Mouse (Mus musculus) neural tube, embryonic 11.5 days (tissue): ENCODE measurements around the gene Pofut2. TPM values are rescaled to one million over a fixed set of nuclear protein-coding genes. Genes with fewer than 3 reads are reported as not detected.

Experiments
- ATAC-seq: fragments of 200-750 bp; cut with Nextera tagmentation; 2 replicates; pipeline ENCODE4 v1.8.0; 2017; ENCODE audit warnings: moderate number of reproducible peaks, mild to moderate bottlenecking, moderate TSS enrichment, moderate library complexity; ENCODE audit not compliant: insufficient read depth, low FRiP score, low TSS enrichment
- DNase-seq: peaks from one replicate; pipeline ENCODE4 v3.0.0-alpha.2; 2015; ENCODE audit warnings: low spot score
- H3K27ac ChIP-seq: fragments of 300-500 bp; sonication (generic); 2 replicates; pipeline ENCODE4 v1.5.1; 2014; ENCODE audit warnings: low read depth, mild to moderate bottlenecking, low read length
- H3K27me3 ChIP-seq: fragments of 300-500 bp; sonication (generic); 2 replicates; pipeline ENCODE4 v1.6.1; 2014; ENCODE audit warnings: mild to moderate bottlenecking, low read length, mixed read lengths; ENCODE audit not compliant: control insufficient read depth, insufficient read depth
- H3K36me3 ChIP-seq: fragments of 300-500 bp; sonication (generic); 2 replicates; pipeline ENCODE4 v1.6.1; 2014; ENCODE audit warnings: mild to moderate bottlenecking, low read length, moderate library complexity, mixed read lengths; ENCODE audit not compliant: control insufficient read depth, insufficient read depth
- H3K4me1 ChIP-seq: fragments of 300-500 bp; sonication (generic); 2 replicates; pipeline ENCODE4 v1.6.1; 2014; ENCODE audit warnings: low read length, mixed read lengths; ENCODE audit not compliant: control insufficient read depth, insufficient read depth
- H3K4me2 ChIP-seq: fragments of 300-500 bp; sonication (generic); 2 replicates; pipeline ENCODE4 v1.6.1; 2014; ENCODE audit warnings: low read depth, mild to moderate bottlenecking, moderate library complexity
- H3K4me3 ChIP-seq: fragments of 300-500 bp; sonication (generic); 2 replicates; pipeline ENCODE4 v1.5.1; 2014; ENCODE audit warnings: low read depth, low read length
- H3K9ac ChIP-seq: fragments of 300-500 bp; sonication (generic); 2 replicates; pipeline ENCODE4 v1.6.1; 2014; ENCODE audit warnings: mild to moderate bottlenecking, low read length
- H3K9me3 ChIP-seq: fragments of 300-500 bp; sonication (generic); 2 replicates; pipeline ENCODE4 v1.6.1; 2016; ENCODE audit warnings: low read length; ENCODE audit not compliant: control insufficient read depth
- WGBS: fragments of 180-500 bp; shearing (Covaris S2); extraction: QIAGEN DNeasy Blood & Tissue Kit; methylation state at CpG from one replicate; pipeline ENCODE4 v1.1.7; 2014; 5-methylcytosine and 5-hydroxymethylcytosine counted together
- polyA plus RNA-seq: library from polyadenylated mRNA; unstranded; fragments of >200 nt; fragmentation: Nextera tagmentation; extraction: Ambion mirVana; gene quantifications from 2 replicates; pipeline ENCODE4 v1.2.1, GENCODE M21; 2014

Gene Pofut2
- polyA plus RNA-seq, 1 experiment from 2014 or later = 77.8 TPM

DNA sequence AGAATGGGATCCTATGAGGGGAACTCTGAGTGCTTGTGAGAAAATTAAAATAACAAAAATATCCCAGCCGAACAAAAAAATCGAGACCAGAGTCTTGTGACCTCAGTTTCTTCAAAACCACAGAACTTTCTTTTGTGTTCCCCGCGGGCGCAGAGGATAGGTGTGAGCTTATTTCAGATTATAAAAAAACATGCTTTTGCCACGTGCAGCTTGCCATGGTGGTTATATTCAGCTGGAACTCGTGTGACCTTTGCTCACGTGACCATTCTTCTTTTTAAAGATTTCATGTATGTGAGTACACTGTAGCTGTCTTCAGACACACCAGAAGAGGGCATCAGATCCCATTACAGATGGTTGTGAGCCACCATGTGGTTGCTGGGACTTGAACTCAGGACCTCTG is 30.5 kb downstream of the Pofut2 start:
- Histone ChIP-seq H3K4me2 (no peak overlapping the region), H3K36me3 (no peaks in the 10 kb centered on the region), H3K4me1 (no peaks in the 10 kb centered on the region), H3K4me3 (no peak overlapping the region), H3K27ac (no peak overlapping the region), H3K9ac (no peak overlapping the region), H3K9me3 (no peaks in the 10 kb centered on the region), H3K27me3 (no peaks in the 10 kb centered on the region)
- ATAC-seq (no peak), DNase-seq (no peak)
- 93% methylated on average over 8 of the region's 8 CpGs for WGBS

DNA sequence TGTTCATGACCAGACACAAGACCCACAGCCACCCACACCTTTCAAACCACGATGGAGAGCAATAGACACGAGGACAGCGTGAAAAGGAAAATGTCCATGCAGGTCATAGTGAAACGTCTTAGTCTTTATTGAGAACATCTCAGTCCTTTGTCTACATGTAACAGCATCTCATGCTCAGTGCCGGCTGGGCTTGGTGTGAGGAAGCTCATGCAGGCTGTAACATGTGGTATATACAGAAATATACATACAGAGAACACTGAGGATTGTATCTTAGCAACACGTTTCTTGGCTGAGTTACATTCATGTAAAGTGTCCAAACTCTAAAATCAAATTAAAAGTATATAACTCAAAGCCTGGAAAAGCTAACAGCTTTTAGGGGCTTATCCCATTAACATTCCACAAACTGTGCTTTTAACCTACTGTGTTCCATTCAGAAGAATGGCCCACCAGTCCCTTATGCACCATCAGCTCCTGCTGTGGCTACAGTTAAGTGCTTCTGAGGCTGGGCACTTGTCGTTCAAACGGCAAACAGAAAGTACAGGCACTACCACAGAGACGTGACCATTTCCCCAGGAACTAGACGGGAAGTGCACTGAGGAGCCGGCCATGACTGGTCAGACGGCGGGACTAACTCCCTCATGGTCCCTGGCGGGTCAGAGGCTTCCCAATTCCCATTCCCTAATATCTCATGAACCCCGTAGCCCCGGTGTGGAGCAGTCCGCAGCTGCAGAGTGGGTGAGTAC is 31.8 kb downstream of the Pofut2 start:
- Histone ChIP-seq H3K9ac (no peak overlapping the region), H3K4me3 (no peak overlapping the region), H3K4me1 (no peaks in the 10 kb centered on the region), H3K27me3 (no peaks in the 10 kb centered on the region), H3K9me3 (no peaks in the 10 kb centered on the region), H3K36me3 (no peaks in the 10 kb centered on the region), H3K4me2 (no peak overlapping the region), H3K27ac (no peak overlapping the region)
- no peak for DNase-seq
- ATAC-seq = no peak
- WGBS = 79% methylated on average over 17 of the region's 17 CpGs

DNA sequence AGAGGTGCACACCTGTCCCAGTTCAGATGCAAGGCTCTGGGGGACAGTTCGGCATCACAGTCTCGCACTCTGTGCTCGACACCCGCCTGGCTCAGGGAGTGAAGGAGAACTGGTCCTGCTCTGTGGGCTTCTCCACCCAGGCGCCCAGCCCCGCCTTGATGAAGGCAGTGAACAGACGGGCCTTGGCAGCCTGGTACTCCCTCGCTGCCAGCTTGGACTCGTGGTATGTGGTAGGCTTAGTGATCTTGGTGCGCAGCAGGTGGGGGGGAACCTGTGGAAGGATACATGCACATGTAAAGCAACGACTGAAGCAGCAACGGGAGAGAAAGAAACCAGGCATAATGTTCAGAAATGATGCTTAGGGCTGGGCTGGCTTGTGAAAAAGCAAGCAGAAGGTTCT is 35.7 kb downstream of the Pofut2 start:
- 91% methylated on average over 12 of the region's 12 CpGs for WGBS

DNA sequence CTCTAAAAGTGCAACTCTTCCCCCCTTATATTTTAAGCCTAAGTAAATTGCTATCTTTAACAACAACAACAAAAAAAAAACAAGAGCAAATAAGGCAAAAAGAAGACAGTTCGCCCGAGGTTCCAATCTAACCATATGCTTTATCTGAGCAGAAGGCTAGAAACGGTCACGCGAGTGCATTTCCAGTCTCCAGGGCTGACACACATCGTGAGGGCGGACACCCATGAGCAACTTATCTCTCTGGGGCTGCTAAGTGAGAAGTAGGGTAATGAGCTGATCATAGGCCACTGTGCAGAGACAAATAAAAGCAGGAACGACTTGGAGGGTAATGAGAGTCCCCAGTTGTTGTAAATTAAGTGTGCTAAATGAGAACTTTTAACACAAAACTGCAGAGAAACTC is 39.6 kb downstream of the Pofut2 start:
- no peaks in the 10 kb centered on the region for H3K9me3 ChIP-seq
- H3K4me1 ChIP-seq = no peaks in the 10 kb centered on the region
- H3K4me3 ChIP-seq = no peak overlapping the region
- 88% methylated on average over 8 of the region's 8 CpGs for WGBS
- no peak overlapping the region for H3K9ac ChIP-seq
- DNase-seq = no peak
- H3K27ac ChIP-seq = no peak overlapping the region
- no peaks in the 10 kb centered on the region for H3K27me3 ChIP-seq
- ATAC-seq = no peak
- H3K36me3 ChIP-seq = no peaks in the 10 kb centered on the region
- no peak overlapping the region for H3K4me2 ChIP-seq

More for the DNA sequence above, 35.7 kb downstream of the Pofut2 start:
- H3K4me2 ChIP-seq = no peak overlapping the region
- DNase-seq = no peak
- no peaks in the 10 kb centered on the region for H3K27me3 ChIP-seq
- H3K9ac ChIP-seq = 0 out of 2 replicates have a peak overlapping the region, but pooled peaks have one; percentile 14
- H3K36me3 ChIP-seq = no peaks in the 10 kb centered on the region
- ATAC-seq = no peak
- no peaks in the 10 kb centered on the region for H3K4me1 ChIP-seq
- H3K27ac ChIP-seq = no peak overlapping the region
- H3K4me3 ChIP-seq = no peak overlapping the region
- H3K9me3 ChIP-seq = no peaks in the 10 kb centered on the region

DNA sequence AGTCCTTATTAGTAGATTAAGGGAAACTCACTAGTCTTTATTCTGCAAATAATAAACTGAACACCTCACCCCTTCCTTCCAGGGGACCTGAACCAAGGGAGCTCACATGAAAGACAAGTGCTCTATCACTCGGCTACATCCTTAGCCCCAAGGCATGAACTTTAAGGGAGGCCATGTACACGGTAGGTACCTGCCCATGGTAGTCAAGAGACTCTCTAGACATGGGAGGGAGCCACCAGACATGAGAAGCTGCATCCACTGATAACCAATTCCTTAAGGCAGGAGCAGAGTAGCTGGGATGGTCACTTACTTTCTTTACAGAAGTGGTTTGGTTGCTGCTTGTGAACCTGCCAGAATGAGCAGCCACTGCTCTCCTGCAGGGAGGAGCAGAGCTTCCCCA is 40.2 kb downstream of the Pofut2 start:
- no peak for ATAC-seq
- H3K4me3 ChIP-seq = no peak overlapping the region
- no peaks in the 10 kb centered on the region for H3K9me3 ChIP-seq
- no peak overlapping the region for H3K4me2 ChIP-seq
- H3K27ac ChIP-seq = no peak overlapping the region
- no peaks in the 10 kb centered on the region for H3K4me1 ChIP-seq
- H3K9ac ChIP-seq = no peak overlapping the region
- DNase-seq = no peak
- WGBS = 96% methylated on average over 2 of the region's 2 CpGs
- H3K27me3 ChIP-seq = no peaks in the 10 kb centered on the region
- H3K36me3 ChIP-seq = no peaks in the 10 kb centered on the region

DNA sequence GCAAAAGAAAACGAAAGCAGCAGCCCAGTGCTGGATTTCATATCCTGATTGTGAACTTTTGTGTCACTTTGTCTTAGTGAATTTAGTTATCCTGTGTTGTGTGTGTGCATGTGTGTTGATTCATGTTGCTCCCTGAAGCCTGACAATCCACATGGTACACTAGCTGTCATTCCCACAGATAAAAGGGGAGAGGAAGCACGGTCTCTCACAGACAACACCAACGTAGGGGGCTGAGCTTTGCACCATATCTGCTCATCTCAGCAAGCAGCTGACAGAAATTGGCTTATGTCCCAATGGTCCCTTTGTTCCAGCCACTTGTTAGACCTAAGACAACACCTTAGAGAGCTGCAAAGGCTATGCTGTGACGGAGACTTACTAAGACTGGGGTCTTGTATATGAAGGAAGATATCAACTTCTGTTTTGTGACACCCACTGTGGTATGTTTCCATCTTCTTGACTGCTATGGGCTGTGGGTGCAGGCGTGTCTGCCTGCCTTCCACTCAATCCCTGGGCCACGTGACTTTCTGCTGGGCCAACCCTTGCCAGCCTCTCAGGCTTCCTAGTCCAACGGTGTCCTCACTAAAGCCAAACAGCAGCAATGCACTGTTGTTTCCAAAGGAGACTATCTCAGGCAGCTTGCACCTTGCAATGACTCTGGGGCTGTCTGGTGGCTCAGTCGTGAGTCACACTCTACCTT is 41.4 kb downstream of the Pofut2 start:
- no peak for DNase-seq
- H3K4me1 ChIP-seq = no peaks in the 10 kb centered on the region
- ATAC-seq = no peak
- WGBS = 88% methylated on average over 8 of the region's 8 CpGs
- H3K27me3 ChIP-seq = no peaks in the 10 kb centered on the region
- H3K4me2 ChIP-seq = no peak overlapping the region
- no peaks in the 10 kb centered on the region for H3K9me3 ChIP-seq
- no peak overlapping the region for H3K4me3 ChIP-seq
- no peak overlapping the region for H3K27ac ChIP-seq
- H3K36me3 ChIP-seq = no peaks in the 10 kb centered on the region
- no peak overlapping the region for H3K9ac ChIP-seq

DNA sequence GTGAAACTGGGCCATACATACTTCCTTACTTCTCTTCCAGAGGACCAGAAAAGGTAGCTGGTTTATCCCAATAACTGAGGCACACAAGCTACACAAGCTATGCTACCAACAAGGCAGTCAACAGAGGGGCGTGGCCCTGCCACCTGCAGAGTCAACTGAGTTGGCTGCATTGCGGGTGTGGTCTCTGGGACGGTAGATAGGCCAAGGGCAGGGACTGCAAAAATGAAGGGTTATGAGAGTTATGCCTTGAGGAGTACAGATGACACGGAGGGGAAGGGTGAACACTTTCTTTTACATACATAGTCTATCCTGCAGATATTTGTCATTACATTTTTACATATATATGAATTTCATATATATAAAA is 41.9 kb downstream of the Pofut2 start:
- 86% methylated on average over 4 of the region's 4 CpGs for WGBS
- Histone ChIP-seq H3K36me3 (no peaks in the 10 kb centered on the region), H3K4me1 (no peaks in the 10 kb centered on the region), H3K9me3 (no peaks in the 10 kb centered on the region), H3K4me2 (no peak overlapping the region), H3K27me3 (no peaks in the 10 kb centered on the region), H3K27ac (no peak overlapping the region), H3K9ac (no peak overlapping the region), H3K4me3 (no peak overlapping the region)
- no peak for DNase-seq
- no peak for ATAC-seq

DNA sequence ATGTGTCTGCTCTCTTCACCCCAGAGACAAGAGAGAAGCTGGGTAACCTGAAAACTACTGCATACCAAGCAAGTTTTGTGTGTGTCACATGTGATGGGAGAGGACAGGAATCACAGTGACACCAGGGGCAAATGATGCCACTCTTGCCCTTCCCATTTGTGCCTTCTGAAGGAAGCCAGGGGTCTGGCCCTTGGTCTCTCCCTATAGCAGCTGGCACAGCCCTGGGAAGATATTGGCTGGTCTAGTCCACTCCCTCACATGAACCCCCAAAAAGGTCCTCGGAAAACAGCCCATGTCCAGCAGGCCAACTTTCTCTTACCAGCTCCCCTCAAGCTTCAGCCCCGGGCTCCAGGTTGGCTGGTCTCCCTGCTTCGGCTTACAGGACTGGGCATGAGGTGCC is 45.3 kb downstream of the Pofut2 start:
- no peak for ATAC-seq
- 72% methylated on average over 3 of the region's 3 CpGs for WGBS

More for the DNA sequence above, 45.3 kb downstream of the Pofut2 start:
- DNase-seq = no peak
- Histone ChIP-seq H3K9me3 (no peaks in the 10 kb centered on the region), H3K4me3 (no peak overlapping the region), H3K9ac (no peak overlapping the region), H3K27ac (no peak overlapping the region), H3K4me2 (no peak overlapping the region), H3K4me1 (no peaks in the 10 kb centered on the region), H3K36me3 (no peaks in the 10 kb centered on the region), H3K27me3 (no peaks in the 10 kb centered on the region)
